Mouse (Mus musculus) hindbrain, embryonic 15.5 days (tissue): ENCODE measurements around the gene Olfr116. TPM values are rescaled to one million over a fixed set of nuclear protein-coding genes. Genes with fewer than 3 reads are reported as not detected.

Experiments
- ATAC-seq: fragments of 200-750 bp; cut with Nextera tagmentation; 2 replicates; pipeline ENCODE4 v1.8.0; 2017; ENCODE audit warnings: low read depth, moderate number of reproducible peaks, moderate TSS enrichment; ENCODE audit not compliant: low FRiP score
- H3K27ac ChIP-seq: fragments of 300-500 bp; sonication (generic); replicated peaks from 2 replicates; pipeline ENCODE4 v1.5.1; 2015; ENCODE audit warnings: mild to moderate bottlenecking, inconsistent platforms
- H3K27me3 ChIP-seq: fragments of 300-500 bp; sonication (generic); 2 replicates; pipeline ENCODE4 v1.6.1; 2015; ENCODE audit warnings: control low read depth, inconsistent platforms
- H3K36me3 ChIP-seq: fragments of 300-500 bp; sonication (generic); 2 replicates; pipeline ENCODE4 v1.6.1; 2015; ENCODE audit warnings: control low read depth, inconsistent platforms
- H3K4me1 ChIP-seq: fragments of 300-500 bp; sonication (generic); replicated peaks from 2 replicates; pipeline ENCODE4 v1.6.1; 2015; ENCODE audit warnings: control low read depth, inconsistent platforms
- H3K4me2 ChIP-seq: fragments of 300-500 bp; sonication (generic); 2 replicates; pipeline ENCODE4 v1.6.1; 2015; ENCODE audit warnings: moderate library complexity, mild to moderate bottlenecking, inconsistent platforms
- H3K4me3 ChIP-seq: fragments of 300-500 bp; sonication (generic); 2 replicates; pipeline ENCODE4 v1.5.1; 2015; ENCODE audit warnings: mild to moderate bottlenecking, inconsistent platforms
- H3K9ac ChIP-seq: fragments of 300-500 bp; sonication (generic); 2 replicates; pipeline ENCODE4 v1.6.1; 2015; ENCODE audit warnings: inconsistent platforms
- H3K9me3 ChIP-seq: fragments of 300-500 bp; sonication (generic); 2 replicates; pipeline ENCODE4 v1.6.1; 2016; ENCODE audit warnings: control low read depth, inconsistent platforms
- WGBS: fragments of 180-500 bp; shearing (Covaris S2); methylation state at CpG from one replicate; pipeline ENCODE4 v1.1.7; 2015; 5-methylcytosine and 5-hydroxymethylcytosine counted together
- polyA plus RNA-seq: library from polyadenylated mRNA; unstranded; fragments of >200 nt; fragmentation: Nextera tagmentation; extraction: Ambion mirVana; gene quantifications from 2 replicates; pipeline ENCODE4 v1.2.1, GENCODE M21; 2015

The Olfr116 gene
- not detected in 2 replicates for polyA plus RNA-seq

DNA sequence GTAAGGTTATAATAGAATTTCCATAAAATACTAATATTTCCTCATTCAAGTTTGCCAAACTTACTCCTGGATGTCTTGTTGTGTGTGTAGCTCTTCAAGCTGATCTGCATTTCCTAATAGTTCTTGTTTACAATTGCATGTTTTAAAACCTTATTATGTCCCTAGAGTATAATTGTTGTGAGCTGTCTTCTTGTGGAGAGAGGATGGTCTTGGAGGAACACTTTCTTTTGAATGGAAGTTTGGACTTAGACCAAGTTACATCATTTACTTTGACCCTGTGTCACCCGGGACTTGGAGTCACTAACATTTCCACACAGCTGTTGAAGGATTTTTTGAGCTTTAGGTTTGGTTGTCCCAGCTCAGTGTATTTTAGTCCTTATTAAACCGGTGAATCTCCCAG, at the start of gene Olfr116, which contains the start of gene Olfr115:
Gene Olfr116, minus strand, starts transcription at position 191 of the 400 bp plus-strand sequence.
Gene Olfr115, minus strand, starts transcription at position 101 of the 400 bp plus-strand sequence.
- Histone ChIP-seq H3K36me3 (no peaks in the 10 kb centered on the region), H3K27me3 (no peaks in the 10 kb centered on the region), H3K9me3 (0 out of 2 replicates have a peak, but pooled peaks cover 3% of the 10 kb centered on the region), H3K4me1 (no peaks in the 10 kb centered on the region), H3K27ac (no peak within 1 kb of the TSS), H3K4me3 (no peak within 1 kb of the TSS), H3K4me2 (no peak within 1 kb of the TSS), H3K9ac (no peak within 1 kb of the TSS)
- ATAC-seq = no peak
- 83% methylated on average over 2 of the region's 2 CpGs for WGBS

DNA sequence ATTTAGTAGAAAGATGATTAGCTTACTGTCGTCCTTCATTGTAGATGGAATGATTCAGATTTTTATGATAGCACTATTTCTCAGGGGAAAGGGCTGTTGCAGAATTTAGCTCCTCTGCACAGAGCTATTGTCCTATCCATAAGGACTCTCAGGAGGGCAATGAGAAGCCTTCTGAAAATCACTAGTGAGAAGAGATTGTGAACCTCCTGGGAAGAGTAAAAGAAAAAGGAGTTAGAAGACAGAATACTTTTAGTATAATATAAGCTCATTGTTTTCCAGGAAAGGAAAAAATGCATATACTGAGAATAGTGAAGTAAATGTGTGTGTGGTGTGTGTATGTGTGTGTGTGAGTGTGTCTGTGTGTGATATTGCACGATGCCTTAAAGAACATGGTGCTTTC, 39.7 kb upstream of the Olfr116 start, which contains the start of gene Olfr118:
Gene Olfr118, plus strand, starts transcription at position 301 of the 400 bp plus-strand sequence.
- 75% methylated on average over 2 of the region's 2 CpGs for WGBS
- H3K4me1 ChIP-seq = no peaks in the 10 kb centered on the region
- ATAC-seq = no peak

DNA sequence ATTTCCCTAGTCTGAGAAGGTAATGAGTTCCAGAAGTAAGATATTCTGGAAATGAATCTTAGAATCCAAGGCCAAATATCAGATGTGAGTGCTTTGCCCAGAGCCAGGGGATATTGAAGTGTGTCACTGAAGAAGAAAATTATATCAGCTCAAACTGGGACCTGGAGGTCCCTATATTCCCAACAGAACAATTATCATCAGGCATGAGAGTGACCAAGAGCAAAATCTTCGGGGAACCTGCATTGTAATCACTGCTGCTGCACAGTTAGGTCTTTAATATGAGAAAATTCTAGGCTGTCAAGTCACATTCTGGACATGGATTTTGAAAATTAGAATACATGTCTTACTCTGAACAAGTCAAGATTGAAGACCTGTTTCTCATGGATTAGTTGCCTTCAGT, 36.7 kb upstream of the Olfr116 start, which contains the start of gene Olfr117:
Gene Olfr117, minus strand, starts transcription at position 101 of the 400 bp plus-strand sequence.
- 71% methylated on average over 1 of the region's 1 CpGs for WGBS
- no peaks in the 10 kb centered on the region for H3K9me3 ChIP-seq
- ATAC-seq = no peak

More for the DNA sequence above, 39.7 kb upstream of the Olfr116 start, which contains the start of gene Olfr118:
- H3K9ac ChIP-seq = no peak within 1 kb of the TSS
- no peaks in the 10 kb centered on the region for H3K9me3 ChIP-seq
- no peak within 1 kb of the TSS for H3K4me2 ChIP-seq
- no peaks in the 10 kb centered on the region for H3K27me3 ChIP-seq
- no peak within 1 kb of the TSS for H3K27ac ChIP-seq
- H3K36me3 ChIP-seq = no peaks in the 10 kb centered on the region
- H3K4me3 ChIP-seq = no peak within 1 kb of the TSS

DNA sequence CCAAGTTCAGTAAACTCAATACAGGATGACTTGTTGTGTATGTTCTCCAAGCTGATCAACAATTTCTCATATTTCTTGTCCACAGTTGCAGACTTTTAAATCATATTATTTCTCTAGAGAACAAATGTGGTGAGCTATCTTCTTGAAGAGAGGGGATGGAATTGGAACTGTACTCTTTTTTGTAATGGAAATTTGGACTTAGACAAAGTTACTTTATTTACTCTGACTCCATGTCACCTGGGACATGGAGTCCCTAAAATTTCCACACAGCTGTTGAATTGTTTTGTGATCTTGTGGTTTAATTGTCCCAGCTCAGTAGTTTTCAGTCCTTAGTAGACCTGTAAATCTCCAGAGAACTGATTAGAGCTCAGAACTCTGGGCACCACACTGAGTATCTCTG, 34.4 kb downstream of the Olfr116 start, which contains the start of gene Olfr114:
Gene Olfr114, minus strand, starts transcription at position 101 of the 400 bp plus-strand sequence.
- Histone ChIP-seq H3K27ac (no peak within 1 kb of the TSS), H3K9me3 (no peaks in the 10 kb centered on the region), H3K27me3 (no peaks in the 10 kb centered on the region), H3K4me3 (no peak within 1 kb of the TSS), H3K36me3 (no peaks in the 10 kb centered on the region), H3K4me2 (no peak within 1 kb of the TSS), H3K9ac (no peak within 1 kb of the TSS), H3K4me1 (no peaks in the 10 kb centered on the region)
- no peak for ATAC-seq

More for the DNA sequence above, 36.7 kb upstream of the Olfr116 start, which contains the start of gene Olfr117:
- no peak within 1 kb of the TSS for H3K4me3 ChIP-seq
- no peaks in the 10 kb centered on the region for H3K27me3 ChIP-seq
- no peaks in the 10 kb centered on the region for H3K36me3 ChIP-seq
- no peak within 1 kb of the TSS for H3K9ac ChIP-seq
- H3K27ac ChIP-seq = no peak within 1 kb of the TSS
- no peak within 1 kb of the TSS for H3K4me2 ChIP-seq
- H3K4me1 ChIP-seq = no peaks in the 10 kb centered on the region

DNA sequence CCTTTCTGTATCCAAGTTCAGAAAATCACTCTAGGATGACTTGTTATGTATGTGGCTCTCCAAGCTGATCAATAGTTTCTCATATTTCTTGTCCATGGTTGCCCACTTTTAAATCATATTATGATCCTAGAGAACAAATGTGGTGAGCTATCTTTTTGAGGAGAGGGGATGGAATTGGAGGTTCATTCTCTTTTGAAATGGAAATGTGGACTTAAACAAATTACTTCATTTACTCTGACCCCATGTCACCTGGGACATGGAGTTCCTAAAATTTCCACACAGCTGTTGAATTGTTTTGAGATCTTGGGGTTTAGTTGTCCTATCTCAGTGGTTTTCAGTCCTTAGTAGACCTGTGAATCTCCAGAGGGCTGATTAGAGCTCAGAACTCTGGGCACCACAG, 49.4 kb downstream of the Olfr116 start, which contains the start of gene Olfr113:
Gene Olfr113, minus strand, starts transcription at position 101 of the 400 bp plus-strand sequence.
- Histone ChIP-seq H3K36me3 (no peaks in the 10 kb centered on the region), H3K27me3 (no peaks in the 10 kb centered on the region), H3K4me1 (no peaks in the 10 kb centered on the region), H3K4me3 (no peak within 1 kb of the TSS), H3K4me2 (no peak within 1 kb of the TSS), H3K9me3 (no peaks in the 10 kb centered on the region), H3K27ac (no peak within 1 kb of the TSS), H3K9ac (no peak within 1 kb of the TSS)
- no peak for ATAC-seq

Other genes with a start within 250 kb of the Olfr116 start
- gene Olfr105-ps, start 248.2 kb downstream of the Olfr116 start, polyA plus RNA-seq = not detected in 2 replicates
- not detected in 2 replicates for gene Olfr106-ps, start 236.8 kb downstream of the Olfr116 start, polyA plus RNA-seq
- not detected in 2 replicates for gene Olfr107, start 228.0 kb downstream of the Olfr116 start, polyA plus RNA-seq
- not detected in 2 replicates for gene Olfr108, start 181.7 kb downstream of the Olfr116 start, polyA plus RNA-seq
- gene Olfr109, start 168.3 kb downstream of the Olfr116 start, polyA plus RNA-seq = not detected in 2 replicates
- not detected in 2 replicates for gene H2-M2, start 143.6 kb downstream of the Olfr116 start, polyA plus RNA-seq
- gene Olfr110, start 134.7 kb downstream of the Olfr116 start, polyA plus RNA-seq = not detected in 2 replicates
- gene Olfr111, start 119.2 kb downstream of the Olfr116 start, polyA plus RNA-seq = not detected in 2 replicates
- gene Olfr112, start 57.7 kb downstream of the Olfr116 start, polyA plus RNA-seq = not detected in 2 replicates
- gene Olfr113, start 49.5 kb downstream of the Olfr116 start, polyA plus RNA-seq = not detected in 2 replicates
- not detected in 2 replicates for gene Olfr114, start 34.5 kb downstream of the Olfr116 start, polyA plus RNA-seq
- not detected in 2 replicates for gene Olfr115, start 90 bp downstream of the Olfr116 start, polyA plus RNA-seq
- gene Olfr117, start 36.6 kb upstream of the Olfr116 start, polyA plus RNA-seq = not detected in 2 replicates
- not detected in 2 replicates for gene Olfr118, start 39.8 kb upstream of the Olfr116 start, polyA plus RNA-seq
- not detected in 2 replicates for gene Olfr119, start 69.4 kb upstream of the Olfr116 start, polyA plus RNA-seq
- gene Olfr120, start 94.6 kb upstream of the Olfr116 start, polyA plus RNA-seq = not detected in 2 replicates
- not detected in 2 replicates for gene Olfr121, start 121.7 kb upstream of the Olfr116 start, polyA plus RNA-seq
- not detected in 2 replicates for gene Olfr122, start 141.4 kb upstream of the Olfr116 start, polyA plus RNA-seq
- not detected in 2 replicates for gene Olfr123, start 166.3 kb upstream of the Olfr116 start, polyA plus RNA-seq
- gene Olfr124, start 172.7 kb upstream of the Olfr116 start, polyA plus RNA-seq = not detected in 2 replicates
- gene Olfr125, start 205.8 kb upstream of the Olfr116 start, polyA plus RNA-seq = not detected in 2 replicates
- not detected in 2 replicates for gene Olfr126, start 220.3 kb upstream of the Olfr116 start, polyA plus RNA-seq